18 mouse cellular contexts compared by ENCODE assay signal in the genomic region with DNA sequence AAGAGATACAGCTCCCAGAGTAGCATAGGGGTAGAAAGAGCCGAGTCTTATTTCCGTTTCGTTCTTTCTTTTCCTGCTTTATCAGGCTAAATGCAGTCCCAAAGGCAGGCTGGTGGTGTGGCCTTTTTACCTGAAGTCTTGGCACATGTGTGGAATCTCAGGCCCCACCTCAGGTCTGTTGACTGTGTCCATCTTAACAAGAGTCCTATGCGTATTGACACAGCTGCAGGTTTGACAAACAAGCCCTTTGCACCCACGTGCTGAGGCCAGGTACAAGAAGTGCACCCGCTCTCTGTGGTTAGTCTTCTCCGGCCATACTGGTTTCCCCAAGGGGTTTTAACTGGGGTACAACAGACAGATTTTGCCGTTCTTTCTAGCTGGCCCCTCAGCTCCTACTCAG.
DNase-seq lines count a peak whose midpoint lies in the region; ATAC-seq and TF ChIP-seq lines count a peak whose summit lies in the region.
"Had no signal": no experiment of that assay in that cellular context is flagged by ENCODE, and none has a peak within 500 bp of the region (broad histone marks: within the 10 kb centered on the region; RNA-seq: fewer than 3 reads in every experiment).

No protein-coding gene starts in this region.

- H3K27ac ChIP-seq in intestine, embryonic 15.5 days = no peak overlapping the region
- H3K27ac ChIP-seq in intestine, postnatal 0 days (ENCODE audit: low read depth, low read length) = no peak overlapping the region
- peak overlapping the region; percentile 65 for H3K27ac ChIP-seq in lung, embryonic 16.5 days (ENCODE audit: low read length)
- peak overlapping the region; percentile 73 for H3K27ac ChIP-seq in stomach, embryonic 15.5 days
- H3K27ac ChIP-seq in midbrain, embryonic 13.5 days = no peak overlapping the region
- H3K27ac ChIP-seq: embryonic facial prominence, embryonic 13.5 days; gastrocnemius, adult 2 months; hindbrain, embryonic 12.5 days; limb, embryonic 15.5 days; neural tube, embryonic 13.5 days had no signal

- H3K9ac ChIP-seq in intestine, embryonic 15.5 days = no peak overlapping the region
- no peak overlapping the region for H3K9ac ChIP-seq in intestine, postnatal 0 days (ENCODE audit: low read depth, low read length)
- H3K9ac ChIP-seq in lung, embryonic 16.5 days (ENCODE audit: low read length) = no peak overlapping the region
- no peak overlapping the region for H3K9ac ChIP-seq in stomach, embryonic 15.5 days
- H3K9ac ChIP-seq in midbrain, embryonic 13.5 days (replicated peaks) = no peak overlapping the region
- H3K9ac ChIP-seq: embryonic facial prominence, embryonic 13.5 days; hindbrain, embryonic 12.5 days; limb, embryonic 15.5 days; neural tube, embryonic 13.5 days had no signal

- no peak for TF ChIP-seq CTCF in intestine, postnatal 0 days (IDR thresholded peaks at IDR 0.05; ENCODE audit: low read depth)

- H3K36me3 ChIP-seq in intestine, embryonic 15.5 days = no peaks in the 10 kb centered on the region
- no peaks in the 10 kb centered on the region for H3K36me3 ChIP-seq in intestine, postnatal 0 days (ENCODE audit: control insufficient read depth, insufficient read depth)
- H3K36me3 ChIP-seq in lung, embryonic 16.5 days (ENCODE audit: control insufficient read depth, insufficient read depth, low read length) = no peaks in the 10 kb centered on the region
- no peaks in the 10 kb centered on the region for H3K36me3 ChIP-seq in stomach, embryonic 15.5 days
- no peaks in the 10 kb centered on the region for H3K36me3 ChIP-seq in midbrain, embryonic 13.5 days
- H3K36me3 ChIP-seq: embryonic facial prominence, embryonic 13.5 days; hindbrain, embryonic 12.5 days; limb, embryonic 15.5 days; neural tube, embryonic 13.5 days had no signal

- peaks cover 15% of the 10 kb centered on the region; the same call in 1 of the 2 replicates for H3K4me1 ChIP-seq in intestine, embryonic 15.5 days (replicated peaks)
- H3K4me1 ChIP-seq in intestine, postnatal 0 days (replicated peaks; ENCODE audit: control insufficient read depth, insufficient read depth, low read length) = no peaks in the 10 kb centered on the region
- H3K4me1 ChIP-seq in lung, embryonic 16.5 days (replicated peaks; ENCODE audit: control insufficient read depth, insufficient read depth, low read length) = peaks cover 24% of the 10 kb centered on the region
- H3K4me1 ChIP-seq in stomach, embryonic 15.5 days = peaks cover 15% of the 10 kb centered on the region; the same call in 1 of the 2 replicates
- H3K4me1 ChIP-seq in midbrain, embryonic 13.5 days (replicated peaks) = peaks cover 70% of the 10 kb centered on the region
- H3K4me1 ChIP-seq: limb, embryonic 15.5 days had no signal

- H3K4me2 ChIP-seq in intestine, embryonic 15.5 days (replicated peaks) = no peak overlapping the region
- no peak overlapping the region for H3K4me2 ChIP-seq in intestine, postnatal 0 days (replicated peaks; ENCODE audit: low read depth)
- H3K4me2 ChIP-seq in lung, embryonic 16.5 days (ENCODE audit: low read depth, low read length) = 0 out of 2 replicates have a peak overlapping the region, but pooled peaks have one; percentile 1
- no peak overlapping the region for H3K4me2 ChIP-seq in stomach, embryonic 15.5 days
- H3K4me2 ChIP-seq in midbrain, embryonic 13.5 days (replicated peaks) = no peak overlapping the region
- H3K4me2 ChIP-seq: embryonic facial prominence, embryonic 13.5 days; hindbrain, embryonic 12.5 days; limb, embryonic 15.5 days; neural tube, embryonic 13.5 days had no signal

- no peak for DNase-seq in cerebellum, postnatal 25 days
- DNase-seq in layer of hippocampus, postnatal 36 days = no peak
- DNase-seq: cerebellum, adult 9-10 months; gastrocnemius, adult 2 months; heart, adult 18-20 months; kidney, adult 11 months; kidney, postnatal 25 days; spleen, adult 18-20 months; thymus, postnatal 25 days had no signal

- H3K9me3 ChIP-seq in intestine, embryonic 15.5 days = no peaks in the 10 kb centered on the region
- no peaks in the 10 kb centered on the region for H3K9me3 ChIP-seq in intestine, postnatal 0 days (ENCODE audit: control insufficient read depth)
- H3K9me3 ChIP-seq in lung, embryonic 16.5 days (ENCODE audit: control insufficient read depth, low read length) = no peaks in the 10 kb centered on the region
- H3K9me3 ChIP-seq in stomach, embryonic 15.5 days = no peaks in the 10 kb centered on the region
- no peaks in the 10 kb centered on the region for H3K9me3 ChIP-seq in midbrain, embryonic 13.5 days
- H3K9me3 ChIP-seq: embryonic facial prominence, embryonic 13.5 days; hindbrain, embryonic 12.5 days; limb, embryonic 15.5 days; neural tube, embryonic 13.5 days had no signal

- H3K4me3 ChIP-seq in intestine, embryonic 15.5 days (replicated peaks) = no peak overlapping the region
- no peak overlapping the region for H3K4me3 ChIP-seq in intestine, postnatal 0 days (ENCODE audit: low read depth, low read length)
- H3K4me3 ChIP-seq in lung, embryonic 16.5 days (ENCODE audit: low read length) = peak overlapping the region; percentile 1; the same call in 1 of the 2 replicates
- no peak overlapping the region for H3K4me3 ChIP-seq in stomach, embryonic 15.5 days (replicated peaks)
- H3K4me3 ChIP-seq in midbrain, embryonic 13.5 days (replicated peaks) = no peak overlapping the region
- H3K4me3 ChIP-seq: embryonic facial prominence, embryonic 13.5 days; gastrocnemius, adult 2 months; hindbrain, embryonic 12.5 days; limb, embryonic 15.5 days; neural tube, embryonic 13.5 days had no signal

- 61% methylated on average over 8 of the region's 8 CpGs for WGBS in intestine, embryonic 15.5 days
- WGBS in intestine, postnatal 0 days = 42% methylated on average over 8 of the region's 8 CpGs
- 61% methylated on average over 8 of the region's 8 CpGs for whole genome bisulfite sequencing in lung, embryonic 16.5 days
- WGBS in stomach, embryonic 15.5 days = 67% methylated on average over 8 of the region's 8 CpGs
- WGBS in midbrain, embryonic 13.5 days = 94% methylated on average over 8 of the region's 8 CpGs

- H3K27me3 ChIP-seq in intestine, embryonic 15.5 days (replicated peaks) = no peaks in the 10 kb centered on the region
- H3K27me3 ChIP-seq in intestine, postnatal 0 days (replicated peaks; ENCODE audit: control insufficient read depth, insufficient read depth, low read length) = no peaks in the 10 kb centered on the region
- no peaks in the 10 kb centered on the region for H3K27me3 ChIP-seq in lung, embryonic 16.5 days (ENCODE audit: control insufficient read depth, insufficient read depth, low read depth, low read length)
- no peaks in the 10 kb centered on the region for H3K27me3 ChIP-seq in stomach, embryonic 15.5 days (replicated peaks)
- no peaks in the 10 kb centered on the region for H3K27me3 ChIP-seq in midbrain, embryonic 13.5 days
- H3K27me3 ChIP-seq: embryonic facial prominence, embryonic 13.5 days; hindbrain, embryonic 12.5 days; neural tube, embryonic 13.5 days had no signal

- peak; percentile 87 for ATAC-seq in intestine, embryonic 15.5 days
- ATAC-seq in intestine, postnatal 0 days = peak; percentile 87
- peak; percentile 83 for ATAC-seq in lung, embryonic 16.5 days (ENCODE audit: low read depth)
- peak; percentile 85 for ATAC-seq in stomach, embryonic 15.5 days (ENCODE audit: insufficient read depth, low FRiP score, low read depth)
- ATAC-seq in midbrain, embryonic 13.5 days = no peak

Comparison
In these comparisons a context has a peak if more than half of its experiments do, and no peak if none do; other contexts are left out.
1. H3K27ac ChIP-seq: peak in lung, embryonic 16.5 days (single experiment) and stomach, embryonic 15.5 days (single experiment); none in intestine, embryonic 15.5 days (single experiment), intestine, postnatal 0 days (single experiment) and midbrain, embryonic 13.5 days (single experiment).